Mouse (Mus musculus): ENCODE results near the gene 0610030E20Rik. TPM values are rescaled to one million over a fixed set of nuclear protein-coding genes. Genes with fewer than 3 reads are reported as not detected.

0610030E20Rik gene
- polyA plus RNA-seq, 1 experiment from 2014 or later, result 28.3 TPM

Other genes with a start within 250 kb of the 0610030E20Rik start
- gene St3gal5, start 249.7 kb upstream of the 0610030E20Rik start, polyA plus RNA-seq (2015; fragmentation: Nextera tagmentation; extraction: Ambion mirVana), result 32.5 and 34.0 TPM in 2 replicates
- gene Atoh8, start 111.7 kb upstream of the 0610030E20Rik start, polyA plus RNA-seq (2015; fragmentation: Nextera tagmentation; extraction: Ambion mirVana), result 24.2 and 25.3 TPM in 2 replicates
- gene Sftpb, start 42.7 kb upstream of the 0610030E20Rik start, polyA plus RNA-seq (2015; fragmentation: Nextera tagmentation; extraction: Ambion mirVana), result 5.4 TPM in 1 of 2 replicates, not detected in the other
- 43.5 and 47.5 TPM in 2 replicates for gene Usp39, start 2.1 kb upstream of the 0610030E20Rik start, polyA plus RNA-seq (2015; fragmentation: Nextera tagmentation; extraction: Ambion mirVana)
- 40.8 and 43.9 TPM in 2 replicates for gene Tmem150a, start 8.1 kb downstream of the 0610030E20Rik start, polyA plus RNA-seq (2015; fragmentation: Nextera tagmentation; extraction: Ambion mirVana)
- gene Rnf181, start 19.6 kb downstream of the 0610030E20Rik start, polyA plus RNA-seq (2015; fragmentation: Nextera tagmentation; extraction: Ambion mirVana), result 153 and 164 TPM in 2 replicates
- gene Vamp5, start 33.2 kb downstream of the 0610030E20Rik start, polyA plus RNA-seq (2015; fragmentation: Nextera tagmentation; extraction: Ambion mirVana), result 35.7 and 42.5 TPM in 2 replicates
- 154 and 180 TPM in 2 replicates for gene Vamp8, start 43.4 kb downstream of the 0610030E20Rik start, polyA plus RNA-seq (2015; fragmentation: Nextera tagmentation; extraction: Ambion mirVana)
- 31.4 and 35.6 TPM in 2 replicates for gene Ggcx, start 67.0 kb downstream of the 0610030E20Rik start, polyA plus RNA-seq (2015; fragmentation: Nextera tagmentation; extraction: Ambion mirVana)
- 456 and 460 TPM in 2 replicates for gene Mat2a, start 92.2 kb downstream of the 0610030E20Rik start, polyA plus RNA-seq (2015; fragmentation: Nextera tagmentation; extraction: Ambion mirVana)
- gene Sh2d6, start 174.4 kb downstream of the 0610030E20Rik start, polyA plus RNA-seq (2015; fragmentation: Nextera tagmentation; extraction: Ambion mirVana), result 0.17 TPM in 1 of 2 replicates, not detected in the other
- gene Capg, start 197.1 kb downstream of the 0610030E20Rik start, polyA plus RNA-seq (2015; fragmentation: Nextera tagmentation; extraction: Ambion mirVana), result 83.1 and 94.3 TPM in 2 replicates

All from kidney, embryonic 16.5 days (tissue).